Mouse (Mus musculus) spleen, adult 2 months (tissue): ENCODE data around the gene Fstl1.

Experiments
- CTCF ChIP-seq: fragments of 200-500 bp; IDR thresholded peaks from 2 replicates; pipeline ENCODE4 v1.5.1; 2011; ENCODE audit warnings: mild to moderate bottlenecking, inconsistent platforms; ENCODE audit not compliant: insufficient read depth, insufficient read length, insufficient replicate concordance; ENCODE audit errors: extremely low read depth
- POLR2A ChIP-seq: fragments of 200-500 bp; IDR thresholded peaks from 2 replicates; pipeline ENCODE4 v1.6.1; 2011; ENCODE audit warnings: low read depth, low read length, inconsistent platforms

DNA sequence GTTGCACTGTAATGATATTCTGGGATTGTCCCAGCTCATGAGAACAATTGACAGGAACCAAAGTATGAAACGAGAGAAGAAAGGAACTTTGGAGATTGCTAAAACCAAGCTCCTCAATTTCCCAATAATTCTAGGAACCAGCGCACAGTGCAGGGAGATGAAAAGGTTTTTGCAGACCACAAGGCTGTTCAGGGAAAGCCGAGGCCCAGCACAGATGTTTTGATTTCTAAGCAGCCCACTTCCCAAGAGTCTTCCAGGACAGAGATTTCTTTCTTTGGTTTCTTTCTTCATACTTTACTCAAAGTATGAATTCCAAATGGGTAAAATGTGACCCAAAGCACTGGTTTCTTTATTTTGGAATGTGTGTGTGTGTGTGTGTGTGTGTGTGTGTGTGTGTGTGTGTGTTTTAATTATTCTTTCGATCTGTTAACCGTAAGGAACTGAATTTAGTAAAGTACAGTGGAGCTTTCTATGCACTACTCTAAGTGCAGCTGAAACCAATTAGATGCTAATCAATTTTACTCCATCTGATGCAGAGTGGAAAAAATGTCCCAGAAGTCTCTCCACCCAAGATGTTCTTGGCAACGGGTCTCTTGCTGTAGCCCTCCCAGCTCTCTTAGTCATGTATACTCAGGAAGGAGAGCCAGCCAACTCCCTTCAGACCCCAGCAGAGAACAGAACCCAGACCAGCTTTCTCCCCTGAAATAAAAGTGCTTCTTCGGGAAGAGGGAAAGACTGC lies 44.5 kb upstream of the Fstl1 start:
- TF ChIP-seq POLR2A (no peak), CTCF (no peak)
